ENCODE assay signal across 11 mouse cellular contexts in the genomic region with DNA sequence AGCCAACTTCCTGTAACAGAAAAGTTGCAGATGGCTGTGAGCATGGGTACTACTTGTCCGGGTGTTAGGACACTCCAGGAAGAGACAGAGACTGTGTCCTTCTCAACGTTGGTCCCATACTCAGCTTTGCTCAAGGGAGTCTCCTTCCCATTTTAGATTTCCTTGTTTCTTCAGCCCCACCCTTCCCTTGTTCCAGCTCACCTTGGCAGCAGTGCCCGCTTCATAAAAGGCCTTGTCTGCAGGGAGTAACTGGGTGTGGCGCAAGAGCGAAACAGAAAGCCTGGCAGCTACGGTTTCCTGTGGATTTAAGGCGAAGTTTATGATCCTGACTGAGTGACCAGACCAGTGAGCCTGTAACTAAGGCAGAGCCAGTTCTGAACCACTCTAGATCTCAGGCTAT. TPM values are rescaled to one million over a fixed set of nuclear protein-coding genes. Genes with fewer than 3 reads are reported as not detected.
DNase-seq lines count a peak whose midpoint lies in the region; ATAC-seq lines count a peak whose summit lies in the region.
"Had no signal": no experiment of that assay in that cellular context is flagged by ENCODE, and none has a peak within 500 bp of the region (broad histone marks: within the 10 kb centered on the region; RNA-seq: fewer than 3 reads in every experiment).

No protein-coding gene starts in this region.

- 78% methylated on average over 7 of the region's 7 CpGs for whole genome bisulfite sequencing in liver, embryonic 11.5 days
- WGBS in kidney, embryonic 16.5 days = 70% methylated on average over 7 of the region's 7 CpGs
- WGBS in stomach, embryonic 14.5 days = 69% methylated on average over 7 of the region's 7 CpGs

- H3K4me1 ChIP-seq in liver, embryonic 11.5 days (replicated peaks; ENCODE audit: control insufficient read depth, insufficient read depth, low read length) = peaks cover 6% of the 10 kb centered on the region; the same call in 1 of the 2 replicates
- 0 out of 2 replicates have a peak, but pooled peaks cover 4% of the 10 kb centered on the region for H3K4me1 ChIP-seq in kidney, embryonic 16.5 days (ENCODE audit: insufficient read depth, low read length)
- peaks cover 9% of the 10 kb centered on the region; the same call in 1 of the 2 replicates for H3K4me1 ChIP-seq in stomach, embryonic 14.5 days (ENCODE audit: control insufficient read depth, insufficient read depth, low read length)

- no peaks in the 10 kb centered on the region for H3K27me3 ChIP-seq in liver, embryonic 11.5 days (replicated peaks; ENCODE audit: control insufficient read depth, insufficient read depth, low read length)
- H3K27me3 ChIP-seq in kidney, embryonic 16.5 days (ENCODE audit: insufficient read depth, low read length) = no peaks in the 10 kb centered on the region
- no peaks in the 10 kb centered on the region for H3K27me3 ChIP-seq in stomach, embryonic 14.5 days (ENCODE audit: control insufficient read depth, insufficient read depth, low read length)
- H3K27me3 ChIP-seq: liver, embryonic 13.5 days had no signal

- no peaks in the 10 kb centered on the region for H3K9me3 ChIP-seq in liver, embryonic 11.5 days (ENCODE audit: control insufficient read depth, low read length)
- H3K9me3 ChIP-seq in kidney, embryonic 16.5 days (ENCODE audit: low read length) = no peaks in the 10 kb centered on the region
- H3K9me3 ChIP-seq in stomach, embryonic 14.5 days (ENCODE audit: control insufficient read depth, low read depth, low read length) = no peaks in the 10 kb centered on the region
- H3K9me3 ChIP-seq: liver, embryonic 13.5 days had no signal

- no peak overlapping the region for H3K27ac ChIP-seq in liver, embryonic 11.5 days (ENCODE audit: low read depth, low read length)
- peak overlapping the region; percentile 34; the same call in 1 of the 2 replicates for H3K27ac ChIP-seq in kidney, embryonic 16.5 days (ENCODE audit: low read length)
- H3K27ac ChIP-seq in stomach, embryonic 14.5 days (ENCODE audit: low read length) = peak overlapping the region; percentile 62; the same call in 1 of the 2 replicates
- H3K27ac ChIP-seq: liver, embryonic 13.5 days had no signal

- ATAC-seq in liver, embryonic 11.5 days (replicated peaks; ENCODE audit: low FRiP score) = no peak
- no peak for ATAC-seq in kidney, embryonic 16.5 days (ENCODE audit: low FRiP score, low TSS enrichment)
- peak; percentile 24; the same call in 1 of the 2 replicates for ATAC-seq in stomach, embryonic 14.5 days (ENCODE audit: insufficient number of reproducible peaks, insufficient read depth, low FRiP score, low read depth)

- no peak overlapping the region for H3K9ac ChIP-seq in liver, embryonic 11.5 days (ENCODE audit: low read depth, low read length)
- H3K9ac ChIP-seq in kidney, embryonic 16.5 days (replicated peaks; ENCODE audit: low read length) = no peak overlapping the region
- H3K9ac ChIP-seq in stomach, embryonic 14.5 days (replicated peaks; ENCODE audit: low read depth, low read length) = no peak overlapping the region
- H3K9ac ChIP-seq: liver, embryonic 13.5 days had no signal

- no peak overlapping the region for H3K4me3 ChIP-seq in liver, embryonic 11.5 days (ENCODE audit: low read depth, low read length)
- H3K4me3 ChIP-seq in kidney, embryonic 16.5 days (ENCODE audit: low read length) = no peak overlapping the region
- no peak overlapping the region for H3K4me3 ChIP-seq in stomach, embryonic 14.5 days (ENCODE audit: low read depth, low read length)
- H3K4me3 ChIP-seq: liver, embryonic 13.5 days had no signal

- H3K4me2 ChIP-seq in liver, embryonic 11.5 days = no peak overlapping the region
- no peak overlapping the region for H3K4me2 ChIP-seq in kidney, embryonic 16.5 days (replicated peaks; ENCODE audit: low read depth, low read length)
- no peak overlapping the region for H3K4me2 ChIP-seq in stomach, embryonic 14.5 days (replicated peaks; ENCODE audit: low read depth, low read length)
- H3K4me2 ChIP-seq: liver, embryonic 13.5 days had no signal

- peaks cover 18% of the 10 kb centered on the region for H3K36me3 ChIP-seq in liver, embryonic 11.5 days (ENCODE audit: control insufficient read depth, insufficient read depth, low read length)
- H3K36me3 ChIP-seq in kidney, embryonic 16.5 days (ENCODE audit: insufficient read depth, low read length) = peaks cover 44% of the 10 kb centered on the region
- peaks cover 48% of the 10 kb centered on the region for H3K36me3 ChIP-seq in stomach, embryonic 14.5 days (ENCODE audit: control insufficient read depth, insufficient read depth, low read length)

- DNase-seq in liver, embryonic 11.5 days (ENCODE audit: low spot score) = peak; percentile 20
- no peak for DNase-seq in liver
- DNase-seq in heart, adult 18-20 months = peak; percentile 62 to 81
- no peak for DNase-seq in c-Kit-positive CD71-positive TER-119-positive erythroid progenitor cells, embryonic 14.5 days (ENCODE audit: low spot score)
- DNase-seq in cerebellum, adult 11 months = no peak
- no peak for DNase-seq in cerebellum, postnatal 14 days
- DNase-seq: liver, embryonic 13.5 days had no signal

RNA-seq across cellular contexts. Expression of gene Krtcap3, which starts 3.0 kb away (rescaled TPM):
- polyA plus RNA-seq in liver, embryonic 11.5 days (2014; fragmentation: Nextera tagmentation; extraction: Ambion mirVana) = 11.6 and 12.0 TPM in 2 replicates
- total RNA-seq in heart, adult 18-20 months (2021) = 1 to 10 TPM in 1 of 2 experiments, under 1 TPM in 1; 0.82 to 1.4 TPM
- polyA plus RNA-seq in kidney, embryonic 16.5 days (2015; fragmentation: Nextera tagmentation; extraction: Ambion mirVana) = 22.9 and 26.8 TPM in 2 replicates
- 63.6 and 68.9 TPM in 2 replicates for polyA plus RNA-seq in stomach, embryonic 14.5 days (2014; fragmentation: Nextera tagmentation; extraction: Ambion mirVana)

RNA-seq across cellular contexts. Expression of gene Gm9970, which starts 13.4 kb away (rescaled TPM):
- 0.36 TPM in 1 of 2 replicates, not detected in the other for polyA plus RNA-seq in liver, embryonic 11.5 days (2014; fragmentation: Nextera tagmentation; extraction: Ambion mirVana)
- not detected for total RNA-seq in heart, adult 18-20 months (2021)
- 0.52 TPM in 1 of 2 replicates, not detected in the other for polyA plus RNA-seq in kidney, embryonic 16.5 days (2015; fragmentation: Nextera tagmentation; extraction: Ambion mirVana)
- 0.51 and 1.0 TPM in 2 replicates for polyA plus RNA-seq in stomach, embryonic 14.5 days (2014; fragmentation: Nextera tagmentation; extraction: Ambion mirVana)
- total RNA-seq: MEL; neutrophil, adult 5-6 weeks had no signal
- polyA plus RNA-seq: liver, embryonic 13.5 days had no signal

RNA-seq across cellular contexts. Expression of gene Nrbp1, which starts 13.8 kb away (rescaled TPM):
- polyA plus RNA-seq in liver, embryonic 11.5 days (2014; fragmentation: Nextera tagmentation; extraction: Ambion mirVana) = 95.6 and 98.1 TPM in 2 replicates
- 10 to 100 TPM; 74.5 to 78.3 TPM for total RNA-seq in heart, adult 18-20 months (2021)
- polyA plus RNA-seq in kidney, embryonic 16.5 days (2015; fragmentation: Nextera tagmentation; extraction: Ambion mirVana) = 179 and 182 TPM in 2 replicates
- polyA plus RNA-seq in stomach, embryonic 14.5 days (2014; fragmentation: Nextera tagmentation; extraction: Ambion mirVana) = 168 and 169 TPM in 2 replicates

RNA-seq across cellular contexts. Expression of gene Ppm1g, which starts 34.0 kb away (rescaled TPM):
- polyA plus RNA-seq in liver, embryonic 11.5 days (2014; fragmentation: Nextera tagmentation; extraction: Ambion mirVana) = 220 and 242 TPM in 2 replicates
- 10 to 100 TPM; 55.1 to 62.9 TPM for total RNA-seq in heart, adult 18-20 months (2021)
- polyA plus RNA-seq in kidney, embryonic 16.5 days (2015; fragmentation: Nextera tagmentation; extraction: Ambion mirVana) = 138 and 139 TPM in 2 replicates
- 108 and 112 TPM in 2 replicates for polyA plus RNA-seq in stomach, embryonic 14.5 days (2014; fragmentation: Nextera tagmentation; extraction: Ambion mirVana)

RNA-seq across cellular contexts. Expression of gene Ift172, which starts 36.5 kb away (rescaled TPM):
- polyA plus RNA-seq in liver, embryonic 11.5 days (2014; fragmentation: Nextera tagmentation; extraction: Ambion mirVana) = 15.3 and 17.4 TPM in 2 replicates
- 10 to 100 TPM; 37.3 to 44.5 TPM for total RNA-seq in heart, adult 18-20 months (2021)
- polyA plus RNA-seq in kidney, embryonic 16.5 days (2015; fragmentation: Nextera tagmentation; extraction: Ambion mirVana) = 39.7 and 40.6 TPM in 2 replicates
- polyA plus RNA-seq in stomach, embryonic 14.5 days (2014; fragmentation: Nextera tagmentation; extraction: Ambion mirVana) = 35.5 and 41.4 TPM in 2 replicates

Comparison
In these comparisons a context has a peak if more than half of its experiments do, and no peak if none do; other contexts are left out.
1. DNase-seq: peak in liver, embryonic 11.5 days (single experiment) and heart, adult 18-20 months (2 of 2); none in liver (single experiment), c-Kit-positive CD71-positive TER-119-positive erythroid progenitor cells, embryonic 14.5 days (single experiment), cerebellum, adult 11 months (single experiment) and cerebellum, postnatal 14 days (0 of 2).